Mouse (Mus musculus) forebrain, embryonic 16.5 days (tissue): Measurements from ENCODE around the gene Dirc2. TPM values are rescaled to one million over a fixed set of nuclear protein-coding genes. Genes with fewer than 3 reads are reported as not detected.

ENCODE experiments used
- ATAC-seq: fragments of 200-750 bp; cut with Nextera tagmentation; 2 replicates; pipeline ENCODE4 v1.8.0; 2017; ENCODE audit warnings: mild to moderate bottlenecking, moderate library complexity
- H3K27ac ChIP-seq: fragments of 300-500 bp; sonication (generic); 2 replicates; pipeline ENCODE4 v1.5.1; 2014; ENCODE audit warnings: low read length, control low read depth
- H3K27me3 ChIP-seq: fragments of 300-500 bp; sonication (generic); replicated peaks from 2 replicates; pipeline ENCODE4 v1.6.1; 2014; ENCODE audit warnings: low read length; ENCODE audit not compliant: control insufficient read depth, insufficient read depth
- H3K36me3 ChIP-seq: fragments of 300-500 bp; sonication (generic); 2 replicates; pipeline ENCODE4 v1.6.1; 2014; ENCODE audit not compliant: control insufficient read depth, insufficient read depth
- H3K4me1 ChIP-seq: fragments of 300-500 bp; sonication (generic); replicated peaks from 2 replicates; pipeline ENCODE4 v1.6.1; 2014; ENCODE audit warnings: low read length; ENCODE audit not compliant: control insufficient read depth, insufficient read depth
- H3K4me2 ChIP-seq: fragments of 300-500 bp; sonication (generic); 2 replicates; pipeline ENCODE4 v1.6.1; 2014; ENCODE audit warnings: mild to moderate bottlenecking, low read length, control low read depth
- H3K4me3 ChIP-seq: fragments of 300-500 bp; sonication (generic); replicated peaks from 2 replicates; pipeline ENCODE4 v1.5.1; 2014; ENCODE audit warnings: mild to moderate bottlenecking, low read length, control low read depth
- H3K9ac ChIP-seq: fragments of 300-500 bp; sonication (generic); replicated peaks from 2 replicates; pipeline ENCODE4 v1.6.1; 2014; ENCODE audit warnings: low read depth, low read length, control low read depth
- H3K9me3 ChIP-seq: fragments of 300-500 bp; sonication (generic); 2 replicates; pipeline ENCODE4 v1.6.1; 2016; ENCODE audit warnings: low read length; ENCODE audit not compliant: control insufficient read depth
- WGBS: fragments of 180-500 bp; shearing (Covaris S2); extraction: QIAGEN DNeasy Blood & Tissue Kit; methylation state at CpG from one replicate; pipeline ENCODE4 v1.1.7; 2014; 5-methylcytosine and 5-hydroxymethylcytosine counted together
- polyA plus RNA-seq: library from polyadenylated mRNA; unstranded; fragments of >200 nt; fragmentation: Nextera tagmentation; extraction: Ambion mirVana; gene quantifications from 2 replicates; pipeline ENCODE4 v1.2.1, GENCODE M21; 2015

Dirc2 gene
- polyA plus RNA-seq, 1 experiment from 2014 or later = 36.4 TPM

- Histone ChIP-seq H3K9ac (no peak overlapping the region), H3K27me3 (no peaks in the 10 kb centered on the region), H3K4me3 (no peak overlapping the region), H3K9me3 (no peaks in the 10 kb centered on the region), H3K36me3 (no peaks in the 10 kb centered on the region), H3K4me2 (no peak overlapping the region), H3K27ac (no peak overlapping the region), H3K4me1 (peaks cover 12% of the 10 kb centered on the region)
- WGBS = 75% methylated on average over 7 of the region's 7 CpGs
- no peak for ATAC-seq
Observed at GRCm38 (mm10) chr16:35748237-35748603, 20.9 kb downstream of the Dirc2 start.

DNA sequence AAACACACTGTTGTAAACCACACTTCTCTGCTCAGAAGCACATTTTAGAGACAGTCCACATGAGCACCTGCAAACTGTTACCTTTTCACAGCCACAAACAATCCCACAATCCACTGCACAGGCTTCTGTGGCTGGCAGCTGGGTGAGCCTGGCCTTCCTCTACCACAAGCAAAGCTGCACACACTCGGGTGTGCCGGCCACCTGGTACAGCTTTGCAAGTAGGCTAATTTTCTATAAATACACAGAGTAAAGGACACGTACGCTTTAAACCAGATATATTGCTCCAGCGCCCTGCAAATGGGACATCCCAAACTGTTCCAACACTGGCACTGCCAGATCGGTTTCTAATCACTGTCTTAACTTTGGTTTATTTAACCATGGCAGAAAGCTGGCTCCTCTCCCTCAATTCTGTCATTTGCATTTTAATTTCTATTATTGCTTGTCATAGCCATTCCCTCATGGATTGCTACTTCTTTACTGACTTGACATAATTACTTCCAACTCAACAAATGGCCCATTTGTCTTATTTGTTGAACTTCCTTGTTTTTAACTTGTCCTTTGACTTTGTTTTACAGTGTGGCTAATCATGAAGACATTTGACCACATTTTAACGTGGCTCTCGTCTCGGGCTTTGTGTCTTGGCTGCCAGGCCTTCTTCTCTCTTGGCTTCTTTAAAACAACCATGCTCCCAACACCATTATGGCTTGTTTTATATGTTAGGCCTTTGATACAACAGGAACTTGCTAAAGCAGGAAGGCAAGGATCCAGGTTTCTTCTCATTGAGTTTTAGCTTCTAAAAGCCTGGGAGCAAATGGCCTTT, 21.5 kb downstream of the Dirc2 start:
- peaks cover 12% of the 10 kb centered on the region for H3K4me1 ChIP-seq
- no peaks in the 10 kb centered on the region for H3K9me3 ChIP-seq
- no peak overlapping the region for H3K27ac ChIP-seq
- H3K4me2 ChIP-seq = no peak overlapping the region
- H3K27me3 ChIP-seq = no peaks in the 10 kb centered on the region
- 43% methylated on average over 9 of the region's 9 CpGs for WGBS
- no peak overlapping the region for H3K9ac ChIP-seq
- peak; percentile 54 for ATAC-seq
- H3K36me3 ChIP-seq = no peaks in the 10 kb centered on the region
- H3K4me3 ChIP-seq = no peak overlapping the region

- no peak overlapping the region for H3K9ac ChIP-seq
- no peak overlapping the region for H3K4me3 ChIP-seq
- no peak overlapping the region for H3K4me2 ChIP-seq
- no peaks in the 10 kb centered on the region for H3K9me3 ChIP-seq
- no peak overlapping the region for H3K27ac ChIP-seq
- no peak for ATAC-seq
- no peaks in the 10 kb centered on the region for H3K36me3 ChIP-seq
- no peaks in the 10 kb centered on the region for H3K27me3 ChIP-seq
- H3K4me1 ChIP-seq = peaks cover 11% of the 10 kb centered on the region
- WGBS = 94% methylated on average over 12 of the region's 12 CpGs
Observed at GRCm38 (mm10) chr16:35742251-35742937, 26.8 kb downstream of the Dirc2 start.

DNA sequence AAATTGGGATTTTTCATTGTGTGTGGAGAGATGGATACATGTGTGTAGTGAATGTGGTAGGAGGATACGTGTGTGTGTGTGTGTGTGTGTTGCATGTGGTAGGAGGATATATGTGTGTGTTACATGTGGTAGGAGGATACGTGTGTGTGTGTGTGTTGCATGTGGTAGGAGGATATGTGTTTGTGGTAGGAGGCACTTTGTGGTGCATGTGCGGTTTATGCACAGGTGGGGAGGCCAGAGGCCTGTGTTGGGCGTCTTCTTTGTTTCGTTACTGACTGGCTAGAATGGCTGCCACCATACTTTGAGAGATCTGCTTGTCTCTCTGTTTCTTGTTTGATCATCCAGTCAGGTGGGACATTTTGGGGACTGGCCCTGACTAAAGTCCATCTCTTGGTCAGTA, 27.5 kb downstream of the Dirc2 start:
- Histone ChIP-seq H3K36me3 (no peaks in the 10 kb centered on the region), H3K9me3 (no peaks in the 10 kb centered on the region), H3K27me3 (no peaks in the 10 kb centered on the region), H3K27ac (no peak overlapping the region), H3K9ac (no peak overlapping the region), H3K4me3 (no peak overlapping the region), H3K4me1 (peaks cover 8% of the 10 kb centered on the region), H3K4me2 (no peak overlapping the region)
- no peak for ATAC-seq
- WGBS = 94% methylated on average over 5 of the region's 5 CpGs

DNA sequence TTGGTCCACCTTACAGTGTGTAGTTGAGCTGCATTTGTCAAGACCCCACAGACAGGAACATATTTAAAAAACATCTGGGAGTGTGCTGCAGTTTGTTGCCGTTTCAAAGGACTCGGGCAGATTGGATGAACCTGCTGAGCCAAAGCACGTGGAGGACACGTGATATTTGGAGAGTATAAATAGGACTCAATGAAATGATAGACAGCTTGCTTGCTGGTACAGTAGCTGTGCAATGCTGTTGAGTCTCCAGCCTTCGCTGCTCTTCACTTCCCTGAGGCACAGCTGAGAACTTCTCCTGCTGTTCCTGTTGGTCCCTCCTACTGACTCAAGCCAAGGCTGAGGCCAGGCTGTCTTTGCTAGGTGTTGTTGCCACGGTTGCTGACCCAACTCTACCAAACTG, 28.2 kb downstream of the Dirc2 start:
- no peak for ATAC-seq
- no peaks in the 10 kb centered on the region for H3K9me3 ChIP-seq
- WGBS = 83% methylated on average over 6 of the region's 6 CpGs
- no peak overlapping the region for H3K27ac ChIP-seq
- H3K27me3 ChIP-seq = no peaks in the 10 kb centered on the region
- no peak overlapping the region for H3K9ac ChIP-seq
- H3K4me3 ChIP-seq = no peak overlapping the region
- H3K4me1 ChIP-seq = peaks cover 8% of the 10 kb centered on the region
- no peak overlapping the region for H3K4me2 ChIP-seq
- H3K36me3 ChIP-seq = no peaks in the 10 kb centered on the region

- H3K9me3 ChIP-seq = no peaks in the 10 kb centered on the region
- H3K4me1 ChIP-seq = peaks cover 8% of the 10 kb centered on the region
- H3K27ac ChIP-seq = no peak overlapping the region
- H3K9ac ChIP-seq = no peak overlapping the region
- no peaks in the 10 kb centered on the region for H3K36me3 ChIP-seq
- no peak for ATAC-seq
- no peak overlapping the region for H3K4me3 ChIP-seq
- no peak overlapping the region for H3K4me2 ChIP-seq
- H3K27me3 ChIP-seq = no peaks in the 10 kb centered on the region
- WGBS = 61% methylated on average over 12 of the region's 12 CpGs
Observed at GRCm38 (mm10) chr16:35740357-35740756, 28.8 kb downstream of the Dirc2 start.

GRCm38 (mm10) chr16:35739548-35739947, 29.6 kb downstream of the Dirc2 start:
- Histone ChIP-seq H3K27ac (no peak overlapping the region), H3K4me3 (no peak overlapping the region), H3K36me3 (no peaks in the 10 kb centered on the region), H3K9me3 (no peaks in the 10 kb centered on the region), H3K4me1 (peaks cover 8% of the 10 kb centered on the region), H3K4me2 (no peak overlapping the region), H3K9ac (no peak overlapping the region), H3K27me3 (no peaks in the 10 kb centered on the region)
- 74% methylated on average over 1 of the region's 1 CpGs for WGBS
- ATAC-seq = no peak

GRCm38 (mm10) chr16:35738096-35738767, 30.9 kb downstream of the Dirc2 start:
- H3K27me3 ChIP-seq = no peaks in the 10 kb centered on the region
- H3K4me2 ChIP-seq = no peak overlapping the region
- ATAC-seq = peak; percentile 53; the same call in 1 of the 2 replicates
- H3K4me1 ChIP-seq = peaks cover 8% of the 10 kb centered on the region
- H3K9me3 ChIP-seq = no peaks in the 10 kb centered on the region
- WGBS = 59% methylated on average over 7 of the region's 7 CpGs
- H3K9ac ChIP-seq = no peak overlapping the region
- H3K27ac ChIP-seq = no peak overlapping the region
- no peaks in the 10 kb centered on the region for H3K36me3 ChIP-seq
- no peak overlapping the region for H3K4me3 ChIP-seq

DNA sequence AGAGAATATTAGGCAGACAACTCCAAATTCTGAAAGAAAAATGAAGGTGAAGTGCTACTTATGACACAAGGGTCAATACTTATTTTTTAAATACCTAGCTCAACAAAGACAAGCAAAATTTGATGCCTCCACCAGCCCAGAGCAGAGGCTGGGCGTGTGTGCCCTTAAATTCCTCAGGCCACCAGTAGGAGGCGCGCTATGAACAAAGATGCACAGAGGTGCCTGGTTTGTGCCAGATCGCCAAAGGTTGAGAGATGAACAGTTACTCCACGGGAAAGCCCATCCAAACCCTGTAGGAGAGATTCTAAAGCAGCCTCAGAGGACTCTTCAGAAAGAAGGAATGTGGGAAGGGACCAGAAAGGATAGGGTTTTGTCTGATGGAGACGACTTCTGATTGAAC, 35.1 kb downstream of the Dirc2 start:
- no peak overlapping the region for H3K9ac ChIP-seq
- ATAC-seq = no peak
- no peak overlapping the region for H3K4me2 ChIP-seq
- H3K27ac ChIP-seq = no peak overlapping the region
- H3K9me3 ChIP-seq = no peaks in the 10 kb centered on the region
- no peaks in the 10 kb centered on the region for H3K36me3 ChIP-seq
- peaks cover 16% of the 10 kb centered on the region for H3K4me1 ChIP-seq
- no peak overlapping the region for H3K4me3 ChIP-seq
- WGBS = 18% methylated on average over 6 of the region's 6 CpGs
- no peaks in the 10 kb centered on the region for H3K27me3 ChIP-seq
